Mouse (Mus musculus) spleen, postnatal 4 days (tissue): Measurements from ENCODE around the gene Susd6.
"Not testable (repeated sequence)": the region's sequence is repeated elsewhere in the genome, so short reads cannot be mapped to it uniquely, and the experiment has no call there.

Experiments used
- DNase-seq, 2 experiments: peaks; one replicate each; pipeline ENCODE4 v3.0.0; 2022; ENCODE audit warnings: low spot score in 2 of 2

The Susd6 gene

DNA sequence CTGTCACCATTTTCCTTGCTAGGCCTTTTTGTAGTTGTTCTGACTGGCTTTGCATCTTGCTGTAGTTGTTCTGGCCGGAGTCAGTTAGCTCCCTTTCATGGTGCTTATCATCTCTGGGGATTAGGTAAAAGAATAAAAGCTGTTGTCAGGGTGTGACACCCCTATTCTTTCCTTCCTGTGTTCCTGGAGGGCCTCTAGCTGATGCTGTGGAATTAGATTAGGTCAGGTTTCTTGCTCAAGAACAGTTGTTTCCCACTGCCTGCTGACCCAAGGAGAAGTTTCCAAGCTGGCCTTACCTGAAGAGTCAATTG lies 22.2 kb downstream of the Susd6 start:
- no peak for DNase-seq

DNA sequence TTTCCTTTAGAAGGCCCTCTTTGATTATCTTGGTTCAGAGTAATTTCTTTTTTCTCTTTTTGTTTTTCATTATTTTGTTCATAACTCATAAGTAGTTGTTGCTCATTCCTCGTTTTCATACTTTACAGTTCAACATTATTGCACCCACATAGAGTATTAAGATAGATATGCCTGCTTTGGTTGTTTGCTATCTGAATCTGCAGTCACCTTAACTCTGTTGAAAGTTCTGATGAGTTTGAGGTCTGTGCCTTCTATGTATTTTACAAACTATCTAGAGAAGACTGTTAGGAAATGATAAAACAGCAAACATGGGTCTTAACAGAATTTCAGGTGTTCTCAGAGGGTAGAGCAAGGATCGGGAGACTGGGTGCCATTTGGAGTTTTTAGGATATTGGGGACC lies 23.1 kb downstream of the Susd6 start:
- no peak for DNase-seq

DNA sequence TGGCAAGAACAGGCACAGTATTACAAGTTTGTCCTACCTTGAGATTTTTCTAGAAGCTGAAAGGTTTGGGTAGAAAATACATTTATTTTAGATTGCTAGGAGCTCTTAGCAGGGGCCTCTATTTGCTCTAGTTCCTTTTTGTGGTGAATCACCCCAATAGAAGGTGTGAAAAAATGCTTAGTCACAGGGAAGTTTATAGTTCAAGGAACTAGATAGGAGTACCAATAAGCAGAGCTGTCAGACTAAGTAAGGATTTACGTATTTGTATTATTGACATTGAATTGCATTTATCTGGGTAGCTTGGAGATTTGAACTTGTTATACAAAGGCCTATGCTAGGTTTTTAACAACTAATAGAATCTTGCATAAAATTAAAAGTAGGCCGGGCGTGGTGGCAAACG lies 23.6 kb downstream of the Susd6 start:
- no peak for DNase-seq

DNA sequence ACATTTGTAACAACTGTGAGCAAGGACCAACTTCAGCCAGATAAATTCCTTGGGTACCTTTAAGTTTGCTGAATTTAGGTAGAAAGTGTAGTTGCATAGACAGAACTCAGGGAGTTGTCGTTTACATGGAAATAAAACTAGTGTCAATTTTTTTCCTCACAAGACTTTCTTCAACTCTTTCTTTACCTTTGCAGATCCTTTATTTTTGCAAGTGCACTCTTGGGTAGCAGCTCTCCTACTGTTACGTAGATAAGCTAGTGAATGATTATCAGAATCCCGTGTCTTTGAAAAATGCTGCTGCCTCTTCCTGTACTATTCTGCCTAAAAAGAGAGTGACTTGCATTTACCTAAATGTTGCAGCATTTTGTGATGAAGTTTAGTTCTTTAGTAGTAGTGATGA lies 24.2 kb downstream of the Susd6 start:
- no peak for DNase-seq

DNA sequence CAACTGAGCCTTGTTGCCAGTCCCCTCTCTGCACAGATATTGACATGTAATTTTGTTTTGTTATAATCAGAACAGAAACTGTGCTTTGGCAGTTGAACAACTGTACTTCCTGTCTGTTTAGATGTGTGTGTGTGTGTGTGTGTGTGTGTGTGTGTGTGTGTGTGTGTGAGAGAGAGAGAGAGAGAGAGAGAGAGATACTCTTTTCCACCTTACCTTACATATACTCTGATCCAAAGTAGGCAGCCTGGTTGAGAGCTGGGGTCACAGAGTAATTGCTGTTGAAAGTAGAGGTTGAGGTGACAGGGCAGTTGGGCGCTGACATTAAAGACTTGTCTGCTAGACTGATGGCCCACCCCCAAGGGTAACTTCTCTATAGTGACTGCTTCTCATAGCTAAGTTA lies 25.0 kb downstream of the Susd6 start:
- no peak for DNase-seq

DNA sequence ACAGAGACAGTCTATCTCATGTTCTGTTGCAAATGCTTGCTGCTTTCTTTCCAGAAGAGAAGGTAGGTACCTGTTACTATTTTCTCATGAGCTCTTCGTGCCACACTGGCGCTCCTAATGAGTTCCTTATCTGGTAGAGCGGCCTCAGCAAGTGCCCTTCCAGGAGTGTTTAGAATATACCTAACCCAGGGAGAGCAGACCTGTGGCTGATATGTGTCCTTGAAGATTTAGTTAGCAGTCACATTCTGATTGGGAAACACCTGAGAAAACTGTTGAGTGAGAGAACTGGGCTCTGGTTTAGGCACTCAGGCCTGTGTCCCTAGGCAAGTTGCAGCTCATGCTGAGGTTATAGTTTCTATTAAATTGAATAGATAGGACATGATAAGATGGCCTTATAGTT lies 25.6 kb downstream of the Susd6 start:
- no peak for DNase-seq

DNA sequence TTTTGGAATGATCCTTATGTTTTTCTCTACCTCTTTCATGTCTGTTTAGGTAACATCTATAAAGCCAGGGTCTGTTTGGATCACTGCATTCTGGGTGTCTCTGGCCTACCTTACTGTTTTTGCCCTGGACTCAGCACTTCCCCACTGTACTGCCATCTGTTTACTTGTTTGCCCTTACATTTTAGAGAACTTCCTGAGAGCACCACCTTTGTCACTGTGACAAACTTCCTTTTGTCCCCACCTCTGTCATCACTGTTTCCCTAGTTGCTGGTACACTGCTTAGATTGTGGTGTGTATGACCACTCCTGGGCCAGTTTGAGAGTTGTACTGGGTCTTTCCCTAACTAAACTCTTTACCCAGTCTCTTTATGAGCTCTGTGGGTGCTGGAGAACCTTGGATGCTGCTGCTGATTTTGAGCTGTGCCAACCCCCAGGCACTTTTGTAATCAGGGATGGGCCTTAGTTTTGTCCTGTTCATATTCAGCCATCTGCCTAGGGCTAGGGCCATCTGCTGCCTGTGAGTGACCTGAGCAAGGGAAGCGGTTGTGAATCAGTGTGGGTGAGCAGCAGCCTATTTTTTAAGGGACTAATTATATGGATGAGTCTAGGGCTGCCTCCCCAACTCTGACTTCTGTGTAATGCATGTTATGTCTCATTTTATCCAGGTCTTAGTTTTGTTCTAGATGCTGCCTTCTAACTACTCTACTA lies 26.2 kb downstream of the Susd6 start:
- no peak for DNase-seq

DNA sequence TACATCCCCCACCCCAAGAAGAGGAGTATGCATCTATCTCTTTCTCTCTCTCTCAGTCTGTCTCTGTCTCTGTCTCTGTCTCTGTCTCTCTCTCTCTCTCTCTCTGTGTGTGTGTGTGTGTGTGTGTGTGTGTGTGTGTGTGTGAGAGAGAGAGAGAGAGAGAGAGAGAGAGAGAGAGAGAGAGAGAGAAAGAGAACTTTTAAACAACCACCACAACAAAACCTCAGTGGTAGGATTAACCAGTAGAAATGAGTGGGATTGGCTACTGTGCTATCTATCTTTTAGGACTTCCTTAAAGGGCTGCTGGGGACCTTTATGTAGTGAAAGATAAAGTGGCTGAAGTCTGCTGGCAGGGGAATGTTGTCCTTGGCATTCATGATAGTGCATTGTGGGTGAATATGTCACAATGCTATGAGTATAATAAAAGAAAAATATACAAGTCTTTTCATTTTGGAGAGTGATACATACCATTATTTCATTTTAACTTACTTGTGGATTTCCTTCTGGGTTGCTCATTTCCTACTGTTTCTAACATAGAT lies 27.5 kb downstream of the Susd6 start:
- no peak for DNase-seq

DNA sequence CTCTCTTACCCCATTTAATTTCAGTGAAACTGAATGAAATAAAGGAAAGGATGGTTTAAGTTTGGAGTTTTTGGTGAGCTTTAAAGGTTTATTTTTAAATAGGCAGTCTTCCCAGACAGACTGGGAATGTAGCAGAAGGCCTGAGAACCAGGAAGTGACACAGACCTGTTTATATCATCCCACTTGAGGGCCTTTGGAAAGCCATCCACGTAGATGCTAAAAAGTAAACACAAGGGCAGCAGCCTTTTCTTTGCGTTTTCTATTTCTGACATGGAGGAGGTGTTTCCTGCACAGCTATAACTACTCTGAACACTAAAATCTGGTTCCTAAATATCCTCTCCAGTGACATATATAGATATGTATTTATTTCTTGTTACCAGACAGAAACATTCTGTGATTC lies 28.7 kb downstream of the Susd6 start:
- not testable (repeated sequence) for DNase-seq

DNA sequence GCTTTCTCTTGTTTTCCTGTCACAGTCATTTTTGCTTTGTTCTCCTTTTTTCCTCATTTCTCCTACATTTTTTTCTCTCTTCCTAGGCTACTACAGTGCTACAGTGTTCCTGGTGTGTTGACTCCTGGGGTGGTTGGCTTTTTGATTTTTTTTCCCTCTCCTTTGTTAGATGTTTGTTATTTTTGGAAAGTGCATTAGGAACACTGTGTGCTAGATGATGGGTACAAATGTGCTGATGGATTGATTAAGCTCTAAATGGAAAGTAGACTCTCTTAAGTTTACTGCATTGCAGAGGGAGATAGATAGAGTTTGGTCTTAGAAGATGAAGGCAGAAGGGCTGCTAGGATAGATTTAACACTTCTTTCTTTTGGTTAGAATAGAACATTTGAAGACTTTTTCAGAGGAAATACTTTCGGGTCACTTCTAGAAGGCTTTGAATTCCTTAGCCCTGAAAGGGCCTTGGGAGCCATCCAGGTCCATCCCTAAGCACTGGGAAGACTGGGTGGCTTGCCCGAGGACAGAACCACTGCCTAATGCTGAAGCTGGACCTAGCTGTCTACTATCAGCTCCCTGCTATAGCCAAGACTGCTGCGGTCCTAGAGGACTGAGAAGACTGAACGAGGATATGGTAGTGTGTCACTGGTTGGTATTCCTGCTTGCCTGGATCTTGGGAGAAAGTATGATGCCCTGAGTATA lies 31.1 kb downstream of the Susd6 start:
- no peak for DNase-seq

DNA sequence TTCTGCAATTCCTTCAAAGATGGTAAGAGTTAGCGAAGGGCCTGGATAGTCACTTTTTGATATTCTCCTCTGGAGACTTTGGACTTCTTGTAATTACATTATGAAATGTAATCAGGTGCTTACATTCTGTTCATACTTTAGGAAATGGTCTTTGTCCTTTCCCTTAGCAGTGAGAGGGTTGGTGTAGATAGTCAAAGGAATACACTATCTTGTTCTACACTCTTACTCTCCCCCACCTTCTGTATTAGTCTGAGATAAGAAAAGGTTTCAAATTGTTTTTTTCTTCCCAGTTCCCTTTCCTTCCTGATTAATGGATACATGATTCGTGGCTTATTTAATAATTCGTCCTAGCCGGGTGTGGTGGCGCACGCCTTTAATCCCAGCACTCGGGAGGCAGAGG lies 32.2 kb downstream of the Susd6 start:
- no peak for DNase-seq

DNA sequence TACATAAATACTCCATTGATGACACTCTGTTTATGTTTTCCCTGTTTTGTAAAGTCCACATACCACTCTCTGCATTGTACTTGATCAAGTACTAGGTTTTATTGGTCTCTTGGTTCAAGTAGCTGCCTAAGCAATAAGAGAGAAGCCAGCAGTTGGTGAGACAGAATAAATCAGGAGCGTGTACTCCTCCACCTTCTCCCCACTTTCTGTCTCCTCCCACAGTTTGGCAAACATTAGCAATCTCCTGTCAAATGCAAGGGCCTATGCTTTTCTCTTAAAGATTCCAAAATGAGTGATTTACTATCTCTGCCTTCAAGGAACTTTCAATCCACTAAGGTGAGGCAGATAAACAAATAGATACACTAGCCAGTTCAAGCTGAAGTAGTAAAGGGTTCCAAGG lies 33.9 kb downstream of the Susd6 start:
- no peak for DNase-seq

DNA sequence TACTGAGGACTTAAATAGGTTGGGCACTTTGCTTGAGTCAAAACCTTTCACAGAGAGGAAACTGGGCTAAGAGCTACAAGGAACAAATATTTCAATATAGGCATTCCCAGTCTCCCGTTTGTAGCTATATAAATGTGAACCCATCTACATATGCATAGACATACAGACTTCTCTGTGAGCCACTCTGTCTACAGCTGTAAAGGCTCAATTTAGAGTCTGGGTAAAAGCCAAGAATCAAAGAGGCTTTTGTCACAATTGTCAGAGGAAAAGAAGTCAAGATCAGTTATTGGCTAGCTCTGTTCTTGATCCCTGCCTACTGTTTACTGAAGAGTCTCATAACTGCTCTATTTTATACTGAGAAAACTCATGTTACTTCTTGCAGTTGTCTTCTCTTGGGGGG lies 36.1 kb downstream of the Susd6 start:
- no peak for DNase-seq

DNA sequence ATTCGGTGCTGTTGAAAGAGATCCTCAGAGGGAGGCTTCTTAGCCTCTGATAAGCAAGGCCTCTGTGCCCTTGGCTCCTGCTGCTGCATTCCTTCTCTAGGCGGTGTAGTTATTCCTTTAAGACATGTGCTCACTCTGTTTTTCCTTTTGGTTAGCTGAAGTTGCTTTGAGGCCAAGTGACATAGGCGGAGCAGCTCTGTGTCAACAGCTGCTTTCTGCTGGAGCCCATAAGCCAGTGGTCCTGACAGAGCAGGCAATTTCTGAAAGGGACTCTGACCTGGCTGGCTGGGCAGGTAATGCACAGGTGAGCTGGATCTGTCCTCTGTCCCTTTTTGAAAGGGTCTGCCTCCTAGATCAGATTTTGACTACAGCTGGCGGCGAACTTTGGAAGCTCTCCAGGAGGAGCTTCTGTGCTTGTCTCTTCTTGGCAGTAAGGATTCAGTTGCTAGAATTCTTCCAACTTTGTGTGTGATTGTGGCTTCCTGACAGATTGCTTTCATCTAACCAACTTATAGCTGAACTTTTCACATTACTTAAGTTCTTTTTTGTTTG lies 37.2 kb downstream of the Susd6 start:
- no peak for DNase-seq

DNA sequence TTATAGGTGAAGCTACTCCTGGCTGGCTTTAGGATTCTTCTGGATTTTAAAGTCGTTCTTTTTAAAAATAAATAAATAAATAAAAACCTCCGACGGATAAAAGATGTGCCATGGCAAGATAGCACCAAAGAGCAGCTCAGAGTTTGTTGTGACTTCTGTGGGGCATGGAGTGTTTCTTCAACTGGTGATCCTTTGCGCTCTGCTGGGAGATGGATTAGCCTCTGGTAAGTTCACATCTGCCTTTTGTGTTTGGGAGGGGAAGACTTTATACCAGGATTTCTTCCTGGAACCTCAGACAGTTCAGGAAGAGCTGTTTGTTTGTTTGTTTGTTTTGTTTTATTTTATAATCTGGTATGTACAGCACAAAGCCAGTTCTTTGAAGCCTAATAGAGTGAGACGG lies 37.7 kb downstream of the Susd6 start:
- no peak for DNase-seq

DNA sequence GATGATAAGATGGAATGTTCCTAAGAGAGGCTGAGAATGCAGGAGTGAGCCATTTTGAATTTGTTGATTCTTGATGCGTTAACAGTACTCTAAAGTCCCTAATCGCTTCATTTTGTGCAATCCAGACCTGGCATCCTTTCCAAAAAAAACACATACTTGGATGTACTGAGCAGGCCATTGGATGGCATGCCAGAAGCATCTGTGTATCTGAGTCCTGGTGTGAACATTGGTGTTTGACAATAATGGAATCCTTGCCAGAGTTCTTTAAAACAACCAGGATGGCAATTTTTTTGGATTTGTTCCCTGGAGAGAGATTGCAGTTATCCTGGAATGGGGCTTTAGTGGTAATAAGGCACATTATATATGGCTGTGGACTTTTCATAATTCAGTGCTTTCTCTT lies 38.6 kb downstream of the Susd6 start:
- DNase-seq, result no peak

DNA sequence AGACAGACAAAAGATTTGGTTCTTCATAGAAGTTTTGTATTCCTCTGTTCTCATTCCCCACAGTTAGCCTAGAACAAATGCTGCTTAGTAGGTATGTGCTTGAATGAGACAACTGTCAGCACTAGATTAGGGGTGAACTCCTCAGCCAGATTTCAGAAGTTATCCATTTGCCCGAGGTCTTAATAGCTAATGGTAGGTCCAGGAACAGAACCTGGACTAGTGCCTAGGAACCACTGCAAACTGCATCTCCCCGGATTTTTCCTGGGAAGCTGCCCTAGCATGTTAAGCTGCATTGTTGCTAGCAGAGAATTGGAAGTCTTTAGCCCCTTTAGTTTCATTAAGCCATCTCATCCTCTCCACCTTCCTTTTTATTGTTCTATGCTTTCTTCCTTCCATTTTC lies 39.9 kb downstream of the Susd6 start:
- DNase-seq, result no peak

DNA sequence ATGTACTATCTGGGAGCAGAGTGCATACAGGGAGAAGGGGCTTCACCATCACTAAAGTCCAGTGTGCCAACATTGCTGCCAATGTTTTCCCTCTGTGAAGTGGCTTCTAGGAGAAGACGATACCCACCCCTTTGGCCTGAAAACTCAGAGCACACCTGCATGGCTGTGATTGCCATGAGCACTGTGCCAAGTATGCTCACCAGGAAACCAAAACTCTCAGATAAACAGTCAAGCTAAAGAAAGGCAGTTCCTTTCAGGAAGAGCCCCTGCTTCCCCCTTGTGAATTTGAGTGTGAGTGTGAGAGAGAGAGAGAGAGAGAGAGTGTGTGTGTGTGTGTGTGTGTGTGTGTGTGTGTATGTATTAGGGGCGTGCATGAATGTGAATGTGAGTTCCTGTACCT lies 40.5 kb downstream of the Susd6 start:
- no peak for DNase-seq

DNA sequence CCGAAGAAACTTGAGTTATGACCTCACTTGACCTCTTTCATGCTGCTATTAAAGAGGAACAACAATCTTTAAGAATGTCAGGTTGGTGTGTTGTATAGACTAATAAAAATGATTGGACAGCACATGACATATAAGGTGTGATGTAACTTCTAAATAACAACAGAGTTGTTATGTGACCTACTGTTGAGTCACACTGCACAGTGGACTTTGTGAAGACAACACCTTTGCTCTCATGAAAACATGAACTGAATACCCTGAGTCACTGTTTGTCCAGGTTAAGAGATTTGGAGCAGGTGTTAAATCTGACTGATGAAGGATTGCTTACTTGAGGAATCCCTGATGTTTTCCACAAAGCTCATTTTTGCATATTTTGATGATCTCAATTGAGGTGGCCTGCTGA lies 42.0 kb downstream of the Susd6 start:
- DNase-seq, result no peak

DNA sequence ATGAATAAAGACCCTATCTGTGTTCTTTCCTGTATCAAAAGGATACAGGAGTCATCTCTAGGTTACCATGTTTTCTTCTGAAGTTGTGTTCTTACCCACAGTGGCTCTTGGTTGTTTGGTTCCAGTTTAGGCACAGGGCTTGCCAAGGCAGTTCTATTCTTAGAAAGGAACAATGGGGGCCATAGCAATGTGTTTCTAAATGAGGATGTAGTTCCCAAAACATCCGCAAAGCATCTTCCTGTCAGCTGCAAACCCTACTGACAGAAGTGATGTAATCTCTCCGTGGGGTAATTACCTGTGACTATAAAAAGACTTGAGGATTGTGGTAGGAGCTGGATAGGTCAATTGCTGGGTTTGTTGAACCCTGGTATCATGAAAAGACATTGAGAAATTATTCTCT lies 43.2 kb downstream of the Susd6 start:
- no peak for DNase-seq

DNA sequence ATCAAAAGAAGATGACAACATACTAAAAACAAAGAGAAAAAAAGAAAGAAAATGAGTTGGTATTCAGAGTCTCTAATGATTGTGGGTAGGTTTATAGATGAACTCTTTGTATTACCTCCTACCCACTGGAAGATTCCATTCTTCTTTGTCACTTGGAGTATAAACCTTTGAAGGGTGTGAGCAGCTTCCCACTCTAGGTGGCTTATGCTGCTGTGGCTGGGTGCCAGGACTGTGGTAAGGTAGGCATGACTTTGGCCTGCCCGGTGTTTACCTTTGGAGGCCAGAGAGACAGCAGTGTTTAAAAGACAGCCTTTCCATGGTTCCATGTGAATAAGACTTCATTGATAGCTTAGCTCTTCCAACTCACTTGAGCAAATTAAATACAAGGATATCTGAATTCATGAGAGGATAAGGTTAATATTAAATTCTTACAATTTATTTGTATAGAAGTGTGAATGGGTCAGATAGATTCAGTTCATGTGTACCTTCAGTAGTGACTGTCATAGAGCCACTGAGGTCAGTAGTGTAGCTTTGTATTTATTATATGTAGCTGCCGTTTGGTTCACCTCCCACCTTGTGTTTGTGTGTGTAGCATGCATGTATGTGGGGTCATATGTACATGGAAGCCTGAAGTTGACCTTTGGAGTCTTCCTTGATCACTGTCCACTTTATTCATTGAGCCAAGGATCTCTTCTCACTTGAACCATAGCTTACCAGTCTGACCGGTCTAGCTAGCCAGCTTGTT lies 44.0 kb downstream of the Susd6 start:
- DNase-seq, result no peak

DNA sequence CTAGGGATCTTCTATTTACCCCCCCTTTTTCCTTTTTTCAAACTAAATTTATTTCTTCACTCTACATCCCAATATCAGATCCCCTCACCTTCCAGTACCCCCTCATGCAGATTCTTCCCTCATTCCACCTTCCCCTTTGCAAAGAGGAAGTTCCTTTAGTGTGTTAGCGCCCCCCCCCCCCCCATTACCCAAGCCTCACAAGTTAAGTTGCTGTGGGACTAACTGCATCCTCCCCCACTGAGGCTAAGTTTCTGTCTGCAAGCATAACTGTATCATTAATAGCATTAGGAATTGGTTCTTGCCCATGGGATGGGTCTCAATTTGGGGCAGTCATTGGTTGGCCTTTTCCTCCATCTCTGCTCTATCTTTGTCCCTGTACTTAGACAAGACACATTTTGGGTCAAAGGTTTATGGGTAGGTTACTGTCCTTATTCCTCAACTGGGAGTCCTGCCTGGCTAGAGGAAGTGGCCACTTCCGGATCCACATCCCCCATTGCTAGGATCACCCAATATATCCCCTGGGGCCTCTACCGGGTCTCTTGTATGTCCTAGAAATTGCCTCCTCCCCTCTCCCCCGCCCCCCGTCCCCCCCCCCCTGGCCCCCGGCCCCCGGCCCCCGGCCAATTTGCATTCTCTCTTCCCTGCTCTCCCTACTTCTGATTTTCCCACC lies 44.7 kb downstream of the Susd6 start:
- DNase-seq, result no peak
